Mouse (Mus musculus): Measurements from ENCODE around the gene Secisbp2. TPM values are rescaled to one million over a fixed set of nuclear protein-coding genes. Genes with fewer than 3 reads are reported as not detected.
A peak's percentile ranks its signal among the peaks of the same experiment; 100 is the strongest.

The Secisbp2 gene
- total and polyA plus RNA-seq, 2 experiments from 2014 or later: 18.7 to 20.2 TPM

- no peaks in the 10 kb centered on the region for H3K4me1 ChIP-seq (ENCODE audit: insufficient read depth)
- H3K4me3 ChIP-seq (ENCODE audit: low read depth, low read length): no peak overlapping the region
- no peak overlapping the region for H3K9ac ChIP-seq
- no peak overlapping the region for H3K4me2 ChIP-seq (ENCODE audit: low read depth)
- ATAC-seq (no peak), DNase-seq (no peak)
- H3K36me3 ChIP-seq (ENCODE audit: insufficient read depth): peaks cover 86% of the 10 kb centered on the region
- H3K27me3 ChIP-seq (ENCODE audit: insufficient read depth, low read length): no peaks in the 10 kb centered on the region
- no peak for TF ChIP-seq CTCF (IDR thresholded peaks at IDR 0.05; ENCODE audit: low read depth)
- WGBS: 93% methylated on average over 7 of the region's 7 CpGs
- no peaks in the 10 kb centered on the region for H3K9me3 ChIP-seq (ENCODE audit: low read length)
- H3K27ac ChIP-seq (ENCODE audit: low read depth, low read length): no peak overlapping the region
These were observed 33.9 kb downstream of the Secisbp2 start for GRCm38 (mm10) chr13:51685290-51685966.

DNA sequence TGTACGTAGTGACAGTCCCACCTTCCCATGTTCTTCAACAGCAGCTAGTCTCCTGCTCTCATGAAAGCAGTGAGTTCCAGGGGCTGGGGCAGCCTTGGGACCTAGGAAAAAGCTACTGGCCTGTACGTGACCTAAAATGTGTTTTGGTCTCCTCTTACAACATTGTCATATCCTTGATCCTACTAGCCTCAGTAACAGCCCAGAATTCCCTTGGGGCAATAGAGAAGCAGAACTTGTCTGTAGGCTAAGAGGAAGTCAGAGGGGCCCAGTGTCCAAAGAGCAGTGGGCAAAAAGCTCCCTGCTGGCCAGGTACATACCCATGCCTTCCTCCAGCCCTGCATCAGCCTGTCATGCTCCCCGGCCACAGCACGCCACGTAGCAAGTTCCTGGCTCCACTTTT, 35.5 kb downstream of the Secisbp2 start:
- DNase-seq (no peak), ATAC-seq (no peak)
- no peak overlapping the region for H3K4me2 ChIP-seq (ENCODE audit: low read depth)
- no peak for TF ChIP-seq CTCF (IDR thresholded peaks at IDR 0.05; ENCODE audit: low read depth)
- no peak overlapping the region for H3K27ac ChIP-seq (ENCODE audit: low read depth, low read length)
- peaks cover 82% of the 10 kb centered on the region for H3K36me3 ChIP-seq (ENCODE audit: insufficient read depth)
- H3K9me3 ChIP-seq (ENCODE audit: low read length): no peaks in the 10 kb centered on the region
- 97% methylated on average over 5 of the region's 5 CpGs for WGBS
- no peak overlapping the region for H3K9ac ChIP-seq
- H3K27me3 ChIP-seq (ENCODE audit: insufficient read depth, low read length): no peaks in the 10 kb centered on the region
- no peaks in the 10 kb centered on the region for H3K4me1 ChIP-seq (ENCODE audit: insufficient read depth)
- no peak overlapping the region for H3K4me3 ChIP-seq (ENCODE audit: low read depth, low read length)

DNA sequence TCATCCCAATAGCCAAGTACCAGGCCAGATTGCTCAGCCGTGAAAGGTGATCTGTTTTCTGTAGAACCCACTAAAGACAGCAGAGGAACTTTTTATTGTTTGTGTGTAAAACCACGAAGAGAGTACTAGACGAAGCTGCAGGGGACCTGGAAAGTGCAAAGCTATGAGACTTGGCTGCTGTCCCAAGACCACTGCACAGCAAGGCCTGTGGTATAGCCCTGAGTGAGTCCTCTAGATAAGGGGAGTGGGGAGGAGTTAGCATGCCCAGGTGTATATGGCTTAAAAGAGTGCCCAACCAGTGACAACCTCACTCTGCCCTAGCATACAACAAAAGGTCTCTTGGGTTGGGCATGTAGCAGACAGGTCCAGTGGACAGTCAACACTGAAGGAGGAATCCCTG, 37.2 kb downstream of the Secisbp2 start:
- H3K36me3 ChIP-seq (ENCODE audit: insufficient read depth): peaks cover 70% of the 10 kb centered on the region
- 49% methylated on average over 3 of the region's 3 CpGs for WGBS
- no peaks in the 10 kb centered on the region for H3K9me3 ChIP-seq (ENCODE audit: low read length)
- TF ChIP-seq CTCF (IDR thresholded peaks at IDR 0.05; ENCODE audit: low read depth): no peak
- H3K4me2 ChIP-seq (ENCODE audit: low read depth): no peak overlapping the region
- no peak overlapping the region for H3K4me3 ChIP-seq (ENCODE audit: low read depth, low read length)
- H3K27ac ChIP-seq (ENCODE audit: low read depth, low read length): no peak overlapping the region
- no peak overlapping the region for H3K9ac ChIP-seq
- no peaks in the 10 kb centered on the region for H3K27me3 ChIP-seq (ENCODE audit: insufficient read depth, low read length)
- no peaks in the 10 kb centered on the region for H3K4me1 ChIP-seq (ENCODE audit: insufficient read depth)
- no peak for ATAC-seq
- no peak for DNase-seq

DNA sequence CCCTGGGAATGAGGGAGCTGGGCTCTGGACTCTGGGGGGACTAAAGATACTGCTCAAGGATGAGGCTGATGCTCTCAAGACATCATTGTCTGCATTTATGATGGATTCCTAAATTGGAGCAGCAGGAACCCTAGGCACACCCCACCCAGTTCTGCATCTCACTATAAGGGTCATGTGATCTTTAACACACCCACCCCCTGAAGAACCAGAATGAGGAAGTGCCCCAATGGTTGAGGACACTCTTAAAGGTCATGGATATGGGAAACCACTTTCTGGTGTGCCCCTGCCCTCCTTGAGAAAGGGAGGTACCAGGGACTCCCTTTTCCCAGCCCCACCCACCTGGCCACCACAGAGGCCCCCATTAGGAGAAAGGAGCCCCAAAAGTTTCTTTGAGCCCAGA, 45.0 kb downstream of the Secisbp2 start:
- Histone ChIP-seq H3K9ac (no peak overlapping the region), H3K36me3 (ENCODE audit: insufficient read depth) (peaks cover 34% of the 10 kb centered on the region), H3K27me3 (ENCODE audit: insufficient read depth, low read length) (no peaks in the 10 kb centered on the region), H3K9me3 (ENCODE audit: low read length) (no peaks in the 10 kb centered on the region), H3K27ac (ENCODE audit: low read depth, low read length) (no peak overlapping the region), H3K4me1 (ENCODE audit: insufficient read depth) (no peaks in the 10 kb centered on the region), H3K4me2 (ENCODE audit: low read depth) (no peak overlapping the region), H3K4me3 (ENCODE audit: low read depth, low read length) (no peak overlapping the region)
- DNase-seq (no peak), ATAC-seq (no peak)
- no peak for TF ChIP-seq CTCF (IDR thresholded peaks at IDR 0.05; ENCODE audit: low read depth)

GRCm38 (mm10) chr13:51697455-51697854, 46.0 kb downstream of the Secisbp2 start:
- H3K36me3 ChIP-seq (ENCODE audit: insufficient read depth): peaks cover 37% of the 10 kb centered on the region
- no peak overlapping the region for H3K9ac ChIP-seq
- ATAC-seq (peak; percentile 34), DNase-seq (no peak)
- TF ChIP-seq CTCF (IDR thresholded peaks at IDR 0.05; ENCODE audit: low read depth): no peak
- no peaks in the 10 kb centered on the region for H3K4me1 ChIP-seq (ENCODE audit: insufficient read depth)
- WGBS: 77% methylated on average over 6 of the region's 6 CpGs
- no peaks in the 10 kb centered on the region for H3K27me3 ChIP-seq (ENCODE audit: insufficient read depth, low read length)
- no peak overlapping the region for H3K27ac ChIP-seq (ENCODE audit: low read depth, low read length)
- H3K4me2 ChIP-seq (ENCODE audit: low read depth): no peak overlapping the region
- no peak overlapping the region for H3K4me3 ChIP-seq (ENCODE audit: low read depth, low read length)
- no peaks in the 10 kb centered on the region for H3K9me3 ChIP-seq (ENCODE audit: low read length)

DNA sequence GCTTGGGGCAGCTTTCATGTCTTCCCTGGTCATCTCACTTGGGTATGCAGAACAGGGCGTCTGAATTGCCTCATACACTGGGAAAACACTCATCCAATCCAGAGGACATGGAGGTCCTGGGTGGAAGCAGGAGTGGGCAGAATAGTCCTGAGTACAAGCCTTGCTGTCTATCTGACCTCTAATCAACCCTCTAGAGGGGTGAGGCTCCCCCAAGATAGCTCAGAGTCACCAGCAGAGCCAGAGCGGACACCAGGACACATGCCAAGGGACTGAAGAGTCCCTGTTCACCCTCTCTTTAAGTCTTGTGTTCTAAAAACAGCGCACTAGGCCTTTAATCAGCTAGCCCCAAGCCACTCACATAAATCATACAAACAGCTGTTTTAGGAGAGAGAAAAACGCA, 46.4 kb downstream of the Secisbp2 start:
- no peaks in the 10 kb centered on the region for H3K27me3 ChIP-seq (ENCODE audit: insufficient read depth, low read length)
- H3K9me3 ChIP-seq (ENCODE audit: low read length): no peaks in the 10 kb centered on the region
- no peak overlapping the region for H3K4me3 ChIP-seq (ENCODE audit: low read depth, low read length)
- peaks cover 39% of the 10 kb centered on the region for H3K36me3 ChIP-seq (ENCODE audit: insufficient read depth)
- ATAC-seq (no peak), DNase-seq (no peak)
- no peak overlapping the region for H3K27ac ChIP-seq (ENCODE audit: low read depth, low read length)
- H3K4me2 ChIP-seq (ENCODE audit: low read depth): no peak overlapping the region
- H3K9ac ChIP-seq: no peak overlapping the region
- H3K4me1 ChIP-seq (ENCODE audit: insufficient read depth): no peaks in the 10 kb centered on the region
- 79% methylated on average over 4 of the region's 4 CpGs for WGBS
- no peak for TF ChIP-seq CTCF (IDR thresholded peaks at IDR 0.05; ENCODE audit: low read depth)

- no peaks in the 10 kb centered on the region for H3K4me1 ChIP-seq (ENCODE audit: insufficient read depth)
- no peak overlapping the region for H3K9ac ChIP-seq
- TF ChIP-seq CTCF (IDR thresholded peaks at IDR 0.05; ENCODE audit: low read depth): no peak
- H3K27me3 ChIP-seq (ENCODE audit: insufficient read depth, low read length): no peaks in the 10 kb centered on the region
- no peak for DNase-seq
- H3K27ac ChIP-seq (ENCODE audit: low read depth, low read length): no peak overlapping the region
- peaks cover 43% of the 10 kb centered on the region for H3K36me3 ChIP-seq (ENCODE audit: insufficient read depth)
- H3K4me3 ChIP-seq (ENCODE audit: low read depth, low read length): no peak overlapping the region
- WGBS: 90% methylated on average over 3 of the region's 3 CpGs
- no peak overlapping the region for H3K4me2 ChIP-seq (ENCODE audit: low read depth)
- no peaks in the 10 kb centered on the region for H3K9me3 ChIP-seq (ENCODE audit: low read length)
- no peak for ATAC-seq
These were observed 46.8 kb downstream of the Secisbp2 start for GRCm38 (mm10) chr13:51698318-51698717.
